Mouse (Mus musculus): ENCODE measurements around the gene Vwf.

DNA sequence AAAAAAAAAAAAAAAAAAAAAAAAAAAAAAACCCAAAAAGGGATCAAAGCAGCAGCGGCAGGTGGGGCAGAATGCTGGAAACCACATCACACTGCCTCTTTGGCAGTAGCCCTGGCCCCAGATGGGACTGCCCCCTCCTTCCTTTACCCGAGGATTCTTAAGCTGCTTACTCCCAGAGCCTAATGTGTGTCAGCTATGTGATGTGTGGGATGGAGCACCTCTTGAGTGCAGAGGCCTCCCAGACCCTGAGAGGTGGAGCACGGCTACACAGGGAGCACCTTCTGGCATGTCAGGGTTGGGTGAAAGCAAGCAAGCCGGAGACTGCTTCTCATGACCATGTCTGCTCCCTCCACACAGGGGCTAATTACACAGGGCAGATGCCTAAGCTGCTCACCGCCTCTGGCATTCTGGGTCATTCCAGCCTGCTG, 180.9 kb downstream of the Vwf start:
- TF ChIP-seq CTCF (IDR thresholded peaks at IDR 0.05; ENCODE audit: insufficient read depth, low read length): no peak
- TF ChIP-seq POLR2A (IDR thresholded peaks at IDR 0.05; ENCODE audit: borderline replicate concordance, extremely low read depth, low read depth, low read length): no peak

All from lung, adult 2 months (tissue).